Mouse (Mus musculus): Measurements from ENCODE around the gene Rflnb.

The Rflnb gene

GRCm38 (mm10) chr11:76037581-76038294, 10.2 kb upstream of the Rflnb start:
- DNase-seq (ENCODE audit: low read depth, low spot score): no peak

- no peak for DNase-seq (ENCODE audit: low read depth, low spot score)
Observed at GRCm38 (mm10) chr11:76035182-76035581, 7.6 kb upstream of the Rflnb start.

GRCm38 (mm10) chr11:76033836-76034235, 6.3 kb upstream of the Rflnb start:
- DNase-seq (ENCODE audit: low read depth, low spot score): no peak

- DNase-seq (ENCODE audit: low read depth, low spot score): no peak
Observed at GRCm38 (mm10) chr11:76033359-76033758, 5.8 kb upstream of the Rflnb start.

- peak; percentile 31 for DNase-seq (ENCODE audit: low read depth, low spot score)
Observed at GRCm38 (mm10) chr11:76028072-76028465, 487 bp upstream of the Rflnb start.

- no peak for DNase-seq (ENCODE audit: low read depth, low spot score)
Observed at GRCm38 (mm10) chr11:76026527-76027138, 949 bp downstream of the Rflnb start.

- no peak for DNase-seq (ENCODE audit: low read depth, low spot score)
Observed at GRCm38 (mm10) chr11:76025080-76025583, 2.5 kb downstream of the Rflnb start.

GRCm38 (mm10) chr11:76020916-76021315, 6.7 kb downstream of the Rflnb start:
- no peak for DNase-seq (ENCODE audit: low read depth, low spot score)

GRCm38 (mm10) chr11:76019879-76020278, 7.7 kb downstream of the Rflnb start:
- DNase-seq (ENCODE audit: low read depth, low spot score): no peak

- DNase-seq (ENCODE audit: low read depth, low spot score): no peak
Observed at GRCm38 (mm10) chr11:76015814-76016213, 11.8 kb downstream of the Rflnb start.

GRCm38 (mm10) chr11:76015251-76015650, 12.3 kb downstream of the Rflnb start:
- no peak for DNase-seq (ENCODE audit: low read depth, low spot score)

GRCm38 (mm10) chr11:76010838-76011624, 16.6 kb downstream of the Rflnb start:
- DNase-seq (ENCODE audit: low read depth, low spot score): no peak

GRCm38 (mm10) chr11:76009101-76009500, 18.5 kb downstream of the Rflnb start:
- DNase-seq (ENCODE audit: low read depth, low spot score): no peak

GRCm38 (mm10) chr11:76008162-76008561, 19.4 kb downstream of the Rflnb start:
- DNase-seq (ENCODE audit: low read depth, low spot score): peak; percentile 16

- DNase-seq (ENCODE audit: low read depth, low spot score): peak; percentile 62
Observed at GRCm38 (mm10) chr11:76004276-76004675, 23.3 kb downstream of the Rflnb start.

GRCm38 (mm10) chr11:76001237-76001878, 26.2 kb downstream of the Rflnb start:
- DNase-seq (ENCODE audit: low read depth, low spot score): no peak

GRCm38 (mm10) chr11:76000701-76001100, 26.9 kb downstream of the Rflnb start:
- no peak for DNase-seq (ENCODE audit: low read depth, low spot score)

- DNase-seq (ENCODE audit: low read depth, low spot score): peak; percentile 95
Observed at GRCm38 (mm10) chr11:75999440-76000155, 28.0 kb downstream of the Rflnb start, which contains the start of gene 1700016K19Rik. Gene 1700016K19Rik, plus strand, starts transcription at chr11:75999912.

- DNase-seq (ENCODE audit: low read depth, low spot score): no peak
Observed at GRCm38 (mm10) chr11:75994357-75994756, 33.2 kb downstream of the Rflnb start.

- DNase-seq (ENCODE audit: low read depth, low spot score): no peak
Observed at GRCm38 (mm10) chr11:75992481-75992880, 35.1 kb downstream of the Rflnb start.

- DNase-seq (ENCODE audit: low read depth, low spot score): peak; percentile 12
Observed at GRCm38 (mm10) chr11:75991911-75992310, 35.7 kb downstream of the Rflnb start.
